Mouse (Mus musculus): ENCODE data around the gene Zfp513.
A peak's percentile ranks its signal among the peaks of the same experiment; 100 is the strongest.

GRCm38 (mm10) chr5:31219911-31220447 lies 17.9 kb upstream of the Zfp513 start:
- TF ChIP-seq CTCF (IDR thresholded peaks at IDR 0.05; ENCODE audit: low read depth, low read length) (0 out of 2 replicates have a peak, but pooled peaks have one; percentile 5), POLR2A (IDR thresholded peaks at IDR 0.05; ENCODE audit: borderline replicate concordance, low read depth, low read length) (no peak)

All from bone marrow macrophage, adult 2 months (primary cell).